Mouse (Mus musculus) cerebellum, postnatal 14 days (tissue): ENCODE results near the gene Ncan.
"Not testable (repeated sequence)": the region's sequence is repeated elsewhere in the genome, so short reads cannot be mapped to it uniquely, and the experiment has no call there.

ENCODE experiments used
- DNase-seq, 2 experiments: peaks; one replicate each; pipeline ENCODE4 v3.0.0; 2021; ENCODE audit warnings: mixed read lengths in 2 of 2

The Ncan gene

GRCm38 (mm10) chr8:70081976-70082375, 38.7 kb downstream of the Ncan start:
- peak in 1 of 2 experiments; percentile 47 for DNase-seq

GRCm38 (mm10) chr8:70073682-70074081, 47.0 kb downstream of the Ncan start:
- DNase-seq = no peak

- DNase-seq = no peak
Observed at GRCm38 (mm10) chr8:70073120-70073519, 47.6 kb downstream of the Ncan start.

GRCm38 (mm10) chr8:70072441-70073069, 48.1 kb downstream of the Ncan start, which contains the start of gene Tm6sf2:
Gene Tm6sf2 (plus strand): TSS chr8:70072924.
- DNase-seq = peak in 1 of 2 experiments; percentile 33

- no peak for DNase-seq
Observed at GRCm38 (mm10) chr8:70071836-70072440, 48.7 kb downstream of the Ncan start.

- DNase-seq = no peak
Observed at GRCm38 (mm10) chr8:70057721-70058120, 63.0 kb downstream of the Ncan start.

GRCm38 (mm10) chr8:70050434-70050833, 70.2 kb downstream of the Ncan start:
- not testable (repeated sequence) for DNase-seq

GRCm38 (mm10) chr8:70049662-70050061, 71.0 kb downstream of the Ncan start:
- DNase-seq = no peak

- DNase-seq = peak; percentile 15 to 17
Observed at GRCm38 (mm10) chr8:70043996-70044395, 76.7 kb downstream of the Ncan start.
